Mouse (Mus musculus) E14TG2a.4 (cell line): Measurements from ENCODE around the gene Pgc.

Experiments
- H3K27me3 ChIP-seq: 2 replicates; pipeline ENCODE4 v1.6.1; 2014; ENCODE audit warnings: low read length, control low read depth; ENCODE audit not compliant: insufficient read depth
- H3K36me3 ChIP-seq: 2 replicates; pipeline ENCODE4 v1.6.1; 2014; ENCODE audit warnings: low read length, control low read depth; ENCODE audit not compliant: insufficient read depth
- H3K4me1 ChIP-seq: replicated peaks from 2 replicates; pipeline ENCODE4 v1.6.1; 2014; ENCODE audit warnings: low read depth, low read length, control low read depth
- H3K4me3 ChIP-seq: replicated peaks from 2 replicates; pipeline ENCODE4 v1.5.1; 2014; ENCODE audit warnings: mild to moderate bottlenecking, low read length
- H3K9me3 ChIP-seq: 2 replicates; pipeline ENCODE4 v1.6.1; 2014; ENCODE audit warnings: low read length, control low read depth
- CTCF ChIP-seq: conservative IDR thresholded peaks from 2 replicates; pipeline ENCODE4 v1.5.1; 2014; ENCODE audit warnings: low read length
- NANOG ChIP-seq: IDR thresholded peaks from 2 replicates; pipeline ENCODE4 v1.6.1; 2014; ENCODE audit warnings: borderline replicate concordance, low read length, mixed read lengths
- POU5F1 ChIP-seq: IDR thresholded peaks from 2 replicates; pipeline ENCODE4 v1.6.1; 2014; ENCODE audit warnings: low read length, borderline replicate concordance

Pgc gene

GRCm38 (mm10) chr17:47738066-47738878 lies 11.6 kb downstream of the Pgc start:
- Histone ChIP-seq H3K4me3 (peak overlapping the region; percentile 93), H3K4me1 (peaks cover 80% of the 10 kb centered on the region), H3K36me3 (no peaks in the 10 kb centered on the region), H3K9me3 (no peaks in the 10 kb centered on the region), H3K27me3 (no peaks in the 10 kb centered on the region)
- TF ChIP-seq NANOG (no peak), POU5F1 (no peak), CTCF (no peak)

DNA sequence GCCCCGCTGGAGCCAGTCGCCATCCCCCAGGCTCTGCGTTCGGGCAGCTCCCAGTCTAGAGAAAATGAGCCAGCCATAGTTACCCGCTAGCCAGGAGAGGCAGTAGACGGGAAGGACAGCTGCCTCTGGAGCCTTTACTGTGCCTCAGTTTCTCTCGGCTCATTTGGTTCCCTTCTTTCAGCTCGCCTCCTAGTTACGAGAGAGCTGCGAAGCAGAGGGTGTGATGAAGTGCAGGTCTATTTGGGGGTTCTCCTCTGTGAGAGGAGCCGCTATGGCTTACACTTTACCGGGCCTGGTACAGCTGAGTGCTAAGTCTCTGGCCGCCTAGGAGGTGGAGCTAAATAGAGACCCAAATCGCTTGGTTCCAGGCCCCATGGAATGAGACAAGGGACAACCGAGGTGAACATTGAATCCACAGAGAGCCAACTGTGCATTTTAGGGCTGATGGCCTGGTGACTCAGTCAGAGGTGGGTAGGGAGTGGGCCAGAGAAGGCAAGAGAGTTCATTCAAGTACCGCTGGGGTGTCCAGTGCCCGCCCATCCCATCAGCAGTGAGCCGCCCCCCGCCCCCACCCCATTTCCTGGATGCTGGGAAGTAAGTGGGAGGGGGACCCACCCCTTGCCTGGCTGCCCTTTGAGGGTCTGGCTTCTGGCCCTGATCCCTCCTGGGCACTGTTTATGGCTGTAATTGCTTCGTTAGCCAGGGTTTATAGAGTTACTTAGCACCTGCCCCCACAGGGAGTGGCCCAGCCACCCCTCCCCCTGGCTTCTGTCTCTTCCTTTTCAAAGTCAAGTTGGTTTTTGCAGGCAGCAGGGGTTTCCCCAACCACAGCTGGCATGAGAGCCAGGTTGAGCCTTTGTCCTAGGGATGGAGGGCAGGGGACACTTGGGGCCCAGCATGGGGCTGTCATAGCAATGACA lies 12.5 kb downstream of the Pgc start:
- H3K36me3 ChIP-seq = no peaks in the 10 kb centered on the region
- peak overlapping the region; percentile 93 for H3K4me3 ChIP-seq
- TF ChIP-seq NANOG = no peak
- TF ChIP-seq CTCF = no peak
- TF ChIP-seq POU5F1 = no peak
- no peaks in the 10 kb centered on the region for H3K27me3 ChIP-seq
- no peaks in the 10 kb centered on the region for H3K9me3 ChIP-seq
- peaks cover 80% of the 10 kb centered on the region for H3K4me1 ChIP-seq

DNA sequence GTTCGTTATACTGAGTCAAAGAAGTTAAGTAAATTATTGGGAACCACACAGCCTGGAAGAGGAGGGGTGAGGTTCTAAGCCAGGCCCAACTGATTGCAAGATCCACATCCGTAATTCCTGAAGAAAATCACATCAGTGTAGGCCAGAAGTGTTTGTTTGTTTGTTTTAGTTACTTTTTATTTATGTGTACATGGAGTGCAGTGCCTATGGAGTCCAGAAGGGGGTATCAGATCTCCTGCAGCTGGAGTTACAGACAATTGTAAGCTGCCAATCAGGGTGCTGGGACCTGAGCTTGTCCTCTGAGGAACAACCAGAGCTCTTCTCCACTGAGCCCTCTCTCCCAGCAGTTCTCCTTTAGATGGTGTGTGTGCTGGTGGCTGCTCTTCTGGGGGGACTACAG lies 13.5 kb downstream of the Pgc start:
- Histone ChIP-seq H3K36me3 (no peaks in the 10 kb centered on the region), H3K4me3 (peak overlapping the region; percentile 93), H3K27me3 (no peaks in the 10 kb centered on the region), H3K9me3 (no peaks in the 10 kb centered on the region), H3K4me1 (peaks cover 75% of the 10 kb centered on the region)
- TF ChIP-seq NANOG = no peak
- peak; percentile 54 for TF ChIP-seq CTCF

GRCm38 (mm10) chr17:47742991-47743734 lies 16.5 kb downstream of the Pgc start:
- TF ChIP-seq NANOG (no peak), POU5F1 (no peak), CTCF (peak; percentile 61)
- Histone ChIP-seq H3K9me3 (no peaks in the 10 kb centered on the region), H3K4me3 (peak overlapping the region; percentile 39), H3K27me3 (no peaks in the 10 kb centered on the region), H3K4me1 (peaks cover 79% of the 10 kb centered on the region), H3K36me3 (peaks cover 9% of the 10 kb centered on the region)

- H3K27me3 ChIP-seq = no peaks in the 10 kb centered on the region
- H3K36me3 ChIP-seq = peaks cover 15% of the 10 kb centered on the region
- peaks cover 84% of the 10 kb centered on the region for H3K4me1 ChIP-seq
- H3K9me3 ChIP-seq = no peaks in the 10 kb centered on the region
- no peak overlapping the region for H3K4me3 ChIP-seq
- TF ChIP-seq NANOG = no peak
- TF ChIP-seq POU5F1 = no peak
- TF ChIP-seq CTCF = no peak
Measured at GRCm38 (mm10) chr17:47744086-47744485, 17.4 kb downstream of the Pgc start.

GRCm38 (mm10) chr17:47744746-47745368 lies 18.2 kb downstream of the Pgc start:
- H3K36me3 ChIP-seq = peaks cover 22% of the 10 kb centered on the region
- peaks cover 84% of the 10 kb centered on the region for H3K4me1 ChIP-seq
- H3K9me3 ChIP-seq = no peaks in the 10 kb centered on the region
- H3K27me3 ChIP-seq = no peaks in the 10 kb centered on the region
- no peak overlapping the region for H3K4me3 ChIP-seq
- TF ChIP-seq CTCF = peak; percentile 74
- no peak for TF ChIP-seq NANOG

- H3K4me3 ChIP-seq = no peak overlapping the region
- H3K36me3 ChIP-seq = peaks cover 58% of the 10 kb centered on the region
- no peak for TF ChIP-seq POU5F1
- TF ChIP-seq CTCF = no peak
- no peak for TF ChIP-seq NANOG
- H3K4me1 ChIP-seq = peaks cover 81% of the 10 kb centered on the region
- H3K27me3 ChIP-seq = no peaks in the 10 kb centered on the region
- no peaks in the 10 kb centered on the region for H3K9me3 ChIP-seq
Measured at GRCm38 (mm10) chr17:47748791-47749553, 22.3 kb downstream of the Pgc start.
